Mouse (Mus musculus): ENCODE data around the gene Far2. TPM values are rescaled to one million over a fixed set of nuclear protein-coding genes. Genes with fewer than 3 reads are reported as not detected.

Far2 gene
- polyA plus RNA-seq, 1 experiment, result 0.14 TPM

- no peak overlapping the region for H3K4me3 ChIP-seq (ENCODE audit: extremely low read depth, insufficient read depth, insufficient read length)
- no peaks in the 10 kb centered on the region for H3K27me3 ChIP-seq (ENCODE audit: control insufficient read depth, insufficient read depth, low read length)
- no peak for DNase-seq (ENCODE audit: low read depth in 1 of 2, low spot score in 2 of 2)
- H3K4me1 ChIP-seq (ENCODE audit: control insufficient read depth, insufficient read depth, insufficient read length), result no peaks in the 10 kb centered on the region
- WGBS, result 89% methylated on average over 2 of the region's 2 CpGs
- H3K27ac ChIP-seq (ENCODE audit: insufficient read depth, low read length), result no peak overlapping the region
- H3K36me3 ChIP-seq (ENCODE audit: control insufficient read depth, insufficient read depth, low read length), result peaks cover 31% of the 10 kb centered on the region
- no peak for TF ChIP-seq POLR2A (IDR thresholded peaks at IDR 0.05; ENCODE audit: low read depth, low read length)
- no peak for TF ChIP-seq CTCF (IDR thresholded peaks at IDR 0.05; ENCODE audit: extremely low read depth, insufficient read depth, insufficient read length, insufficient replicate concordance)
Measured at GRCm38 (mm10) chr6:148199177-148199576, 152.1 kb downstream of the Far2 start.

- no peak for TF ChIP-seq POLR2A (IDR thresholded peaks at IDR 0.05; ENCODE audit: low read depth, low read length)
- TF ChIP-seq CTCF (IDR thresholded peaks at IDR 0.05; ENCODE audit: extremely low read depth, insufficient read depth, insufficient read length, insufficient replicate concordance), result no peak
- Histone ChIP-seq H3K4me3 (ENCODE audit: extremely low read depth, insufficient read depth, insufficient read length) (no peak overlapping the region), H3K27me3 (ENCODE audit: control insufficient read depth, insufficient read depth, low read length) (no peaks in the 10 kb centered on the region), H3K4me1 (ENCODE audit: control insufficient read depth, insufficient read depth, insufficient read length) (no peaks in the 10 kb centered on the region), H3K27ac (ENCODE audit: insufficient read depth, low read length) (no peak overlapping the region), H3K36me3 (ENCODE audit: control insufficient read depth, insufficient read depth, low read length) (peaks cover 31% of the 10 kb centered on the region)
- WGBS, result 85% methylated on average over 3 of the region's 3 CpGs
- no peak for DNase-seq (ENCODE audit: low read depth in 1 of 2, low spot score in 2 of 2)
Measured at GRCm38 (mm10) chr6:148199729-148200128, 152.7 kb downstream of the Far2 start.

GRCm38 (mm10) chr6:148205134-148205533 is 158.1 kb downstream of the Far2 start:
- TF ChIP-seq POLR2A (IDR thresholded peaks at IDR 0.05; ENCODE audit: low read depth, low read length) (no peak), CTCF (IDR thresholded peaks at IDR 0.05; ENCODE audit: extremely low read depth, insufficient read depth, insufficient read length, insufficient replicate concordance) (no peak)
- DNase-seq (ENCODE audit: low read depth in 1 of 2, low spot score in 2 of 2), result no peak
- Histone ChIP-seq H3K4me3 (ENCODE audit: extremely low read depth, insufficient read depth, insufficient read length) (no peak overlapping the region), H3K36me3 (ENCODE audit: control insufficient read depth, insufficient read depth, low read length) (peaks cover 26% of the 10 kb centered on the region), H3K27ac (ENCODE audit: insufficient read depth, low read length) (no peak overlapping the region), H3K27me3 (ENCODE audit: control insufficient read depth, insufficient read depth, low read length) (no peaks in the 10 kb centered on the region), H3K4me1 (ENCODE audit: control insufficient read depth, insufficient read depth, insufficient read length) (no peaks in the 10 kb centered on the region)
- 90% methylated on average over 1 of the region's 1 CpGs for WGBS

GRCm38 (mm10) chr6:148207522-148207921 is 160.5 kb downstream of the Far2 start:
- Histone ChIP-seq H3K4me1 (ENCODE audit: control insufficient read depth, insufficient read depth, insufficient read length) (no peaks in the 10 kb centered on the region; the same call in 1 of the 2 replicates), H3K4me3 (ENCODE audit: extremely low read depth, insufficient read depth, insufficient read length) (no peak overlapping the region), H3K27ac (ENCODE audit: insufficient read depth, low read length) (no peak overlapping the region), H3K36me3 (ENCODE audit: control insufficient read depth, insufficient read depth, low read length) (peaks cover 15% of the 10 kb centered on the region; the same call in 1 of the 2 replicates), H3K27me3 (ENCODE audit: control insufficient read depth, insufficient read depth, low read length) (no peaks in the 10 kb centered on the region)
- DNase-seq (ENCODE audit: low read depth in 1 of 2, low spot score in 2 of 2), result no peak
- WGBS, result 82% methylated on average over 1 of the region's 1 CpGs
- TF ChIP-seq POLR2A (IDR thresholded peaks at IDR 0.05; ENCODE audit: low read depth, low read length), result no peak
- TF ChIP-seq CTCF (IDR thresholded peaks at IDR 0.05; ENCODE audit: extremely low read depth, insufficient read depth, insufficient read length, insufficient replicate concordance), result no peak

- H3K4me1 ChIP-seq (ENCODE audit: control insufficient read depth, insufficient read depth, insufficient read length), result no peaks in the 10 kb centered on the region; the same call in 1 of the 2 replicates
- peak overlapping the region; percentile 65 for H3K4me3 ChIP-seq (ENCODE audit: extremely low read depth, insufficient read depth, insufficient read length)
- no peak for DNase-seq (ENCODE audit: low read depth in 1 of 2, low spot score in 2 of 2)
- no peaks in the 10 kb centered on the region for H3K27me3 ChIP-seq (ENCODE audit: control insufficient read depth, insufficient read depth, low read length)
- TF ChIP-seq CTCF (IDR thresholded peaks at IDR 0.05; ENCODE audit: extremely low read depth, insufficient read depth, insufficient read length, insufficient replicate concordance) (no peak), POLR2A (IDR thresholded peaks at IDR 0.05; ENCODE audit: low read depth, low read length) (no peak)
- H3K27ac ChIP-seq (ENCODE audit: insufficient read depth, low read length), result peak overlapping the region; percentile 83
- WGBS, result under 1% methylated on average over 51 of the region's 51 CpGs
- no peaks in the 10 kb centered on the region for H3K36me3 ChIP-seq (ENCODE audit: control insufficient read depth, insufficient read depth, low read length)
Measured at GRCm38 (mm10) chr6:148211391-148211876, 164.4 kb downstream of the Far2 start.

GRCm38 (mm10) chr6:148211897-148212680 is 165.0 kb downstream of the Far2 start, which contains the start of gene Ergic2:
TSS of gene Ergic2 (minus strand) at chr6:148212374.
- Histone ChIP-seq H3K27me3 (ENCODE audit: control insufficient read depth, insufficient read depth, low read length) (no peaks in the 10 kb centered on the region), H3K36me3 (ENCODE audit: control insufficient read depth, insufficient read depth, low read length) (no peaks in the 10 kb centered on the region), H3K4me3 (ENCODE audit: extremely low read depth, insufficient read depth, insufficient read length) (peak within 1 kb of the TSS; percentile 65), H3K4me1 (ENCODE audit: control insufficient read depth, insufficient read depth, insufficient read length) (no peaks in the 10 kb centered on the region; the same call in none of the 2 replicates), H3K27ac (ENCODE audit: insufficient read depth, low read length) (peak within 1 kb of the TSS; percentile 83)
- peak; percentile 97 to 100 for DNase-seq (ENCODE audit: low read depth in 1 of 2, low spot score in 2 of 2)
- TF ChIP-seq CTCF (IDR thresholded peaks at IDR 0.05; ENCODE audit: extremely low read depth, insufficient read depth, insufficient read length, insufficient replicate concordance) (no peak), POLR2A (IDR thresholded peaks at IDR 0.05; ENCODE audit: low read depth, low read length) (peak; percentile 76)
- under 1% methylated on average over 61 of the region's 61 CpGs for WGBS

- Histone ChIP-seq H3K27ac (ENCODE audit: insufficient read depth, low read length) (no peak overlapping the region), H3K4me3 (ENCODE audit: extremely low read depth, insufficient read depth, insufficient read length) (no peak overlapping the region), H3K4me1 (ENCODE audit: control insufficient read depth, insufficient read depth, insufficient read length) (no peaks in the 10 kb centered on the region; the same call in none of the 2 replicates), H3K27me3 (ENCODE audit: control insufficient read depth, insufficient read depth, low read length) (no peaks in the 10 kb centered on the region), H3K36me3 (ENCODE audit: control insufficient read depth, insufficient read depth, low read length) (no peaks in the 10 kb centered on the region)
- 2% methylated on average over 5 of the region's 5 CpGs for WGBS
- peak; percentile 31; the same call in 1 of the 2 replicates for TF ChIP-seq CTCF (IDR thresholded peaks at IDR 0.05; ENCODE audit: extremely low read depth, insufficient read depth, insufficient read length, insufficient replicate concordance)
- TF ChIP-seq POLR2A (IDR thresholded peaks at IDR 0.05; ENCODE audit: low read depth, low read length), result no peak
- DNase-seq (ENCODE audit: low read depth in 1 of 2, low spot score in 2 of 2), result peak; percentile 40
Measured at GRCm38 (mm10) chr6:148214765-148215164, 167.7 kb downstream of the Far2 start.

Data from spleen, adult 2 months (tissue).